Mouse (Mus musculus) adrenal gland, postnatal 10 days (tissue): ENCODE measurements around the gene Syngr4. TPM values are rescaled to one million over a fixed set of nuclear protein-coding genes. Genes with fewer than 3 reads are reported as not detected.
A peak's percentile ranks its signal among the peaks of the same experiment; 100 is the strongest.

Experiments
- DNase-seq: peaks from one replicate; pipeline ENCODE4 v3.0.0; 2021; ENCODE audit warnings: mixed read lengths
- total RNA-seq, 2 experiments: library from RNA; stranded (reverse); gene quantifications; 2 replicates each; pipeline ENCODE4 v1.2.3; 2021

Syngr4 gene
- total RNA-seq, 2 experiments from 2014 or later: 0.30 TPM; not detected in 1

- DNase-seq: peak; percentile 96
Observed at GRCm38 (mm10) chr7:45865925-45866910, 30.3 kb downstream of the Syngr4 start.

GRCm38 (mm10) chr7:45864435-45864834 is 32.1 kb downstream of the Syngr4 start:
- no peak for DNase-seq

- no peak for DNase-seq
Observed at GRCm38 (mm10) chr7:45862804-45863203, 33.7 kb downstream of the Syngr4 start.

- no peak for DNase-seq
Observed at GRCm38 (mm10) chr7:45859008-45859407, 37.5 kb downstream of the Syngr4 start.

- no peak for DNase-seq
Observed at GRCm38 (mm10) chr7:45856950-45857901, 39.3 kb downstream of the Syngr4 start.

- no peak for DNase-seq
Observed at GRCm38 (mm10) chr7:45853089-45853488, 43.4 kb downstream of the Syngr4 start.

- DNase-seq: no peak
Observed at GRCm38 (mm10) chr7:45850661-45851060, 45.9 kb downstream of the Syngr4 start.

- no peak for DNase-seq
Observed at GRCm38 (mm10) chr7:45848447-45849027, 48.0 kb downstream of the Syngr4 start.

- no peak for DNase-seq
Observed at GRCm38 (mm10) chr7:45842950-45843744, 53.4 kb downstream of the Syngr4 start.

Other genes starting within 250 kb of the Syngr4 start
- gene Fut2, start 230.3 kb downstream of the Syngr4 start, total RNA-seq: not detected
- under 1 TPM in 1 of 2 experiments, not detected in 1; 0.39 TPM for gene Ntn5, start 212.7 kb downstream of the Syngr4 start, total RNA-seq
- gene Sec1, start 202.3 kb downstream of the Syngr4 start, total RNA-seq: under 1 TPM; 0.21 to 0.30 TPM
- gene Car11, start 196.9 kb downstream of the Syngr4 start, total RNA-seq: 10 to 100 TPM in 1 of 2 experiments, 1 to 10 TPM in 1; 7.6 to 14.5 TPM
- gene Dbp, start 191.6 kb downstream of the Syngr4 start, total RNA-seq: 10 to 100 TPM; 21.4 to 62.3 TPM
- 1,000 to 10,000 TPM; 1,029 to 1,042 TPM for gene Rpl18, start 181.3 kb downstream of the Syngr4 start, total RNA-seq
- 10 to 100 TPM; 28.0 to 28.8 TPM for gene Sphk2, start 178.7 kb downstream of the Syngr4 start, total RNA-seq
- under 1 TPM; 0.27 to 0.33 TPM for gene Fam83e, start 175.5 kb downstream of the Syngr4 start, total RNA-seq
- gene Spaca4, start 170.9 kb downstream of the Syngr4 start, total RNA-seq: not detected
- gene Lmtk3, start 113.0 kb downstream of the Syngr4 start, total RNA-seq: 1 to 10 TPM; 4.2 to 8.3 TPM
- gene Sult2b1, start 112.0 kb downstream of the Syngr4 start, total RNA-seq: under 1 TPM; 0.39 to 0.45 TPM
- gene Cyth2, start 82.1 kb downstream of the Syngr4 start, total RNA-seq: 100 to 1,000 TPM in 1 of 2 experiments, 10 to 100 TPM in 1; 88.5 to 107 TPM
- gene Kcnj14, start 71.9 kb downstream of the Syngr4 start, total RNA-seq: under 1 TPM; 0.24 to 0.51 TPM
- gene Grwd1, start 65.8 kb downstream of the Syngr4 start, total RNA-seq: 10 to 100 TPM; 23.7 to 27.5 TPM
- 100 to 1,000 TPM; 126 to 132 TPM for gene Kdelr1, start 23.9 kb downstream of the Syngr4 start, total RNA-seq
- 1 to 10 TPM in 1 of 2 experiments, under 1 TPM in 1; 0.72 to 1.2 TPM for gene Grin2d, start 18.3 kb downstream of the Syngr4 start, total RNA-seq
- gene Tmem143, start 227 bp upstream of the Syngr4 start, total RNA-seq: 10 to 100 TPM; 85.8 to 88.1 TPM
- 100 to 1,000 TPM; 156 to 158 TPM for gene Emp3, start 24.7 kb upstream of the Syngr4 start, total RNA-seq
- gene Ccdc114, start 27.4 kb upstream of the Syngr4 start, total RNA-seq: 1 to 10 TPM; 6.1 to 7.2 TPM
- 10 to 100 TPM in 1 of 2 experiments, 1 to 10 TPM in 1; 8.2 to 13.6 TPM for gene Abcc6, start 133.6 kb upstream of the Syngr4 start, total RNA-seq
- gene Nomo1, start 137.0 kb upstream of the Syngr4 start, total RNA-seq: 10 to 100 TPM; 50.4 to 50.6 TPM
- gene Kcnj11, start 204.1 kb upstream of the Syngr4 start, total RNA-seq: 1 to 10 TPM; 1.7 to 4.9 TPM